Mouse (Mus musculus): ENCODE results near the gene Rpl18.

The Rpl18 gene

DNA sequence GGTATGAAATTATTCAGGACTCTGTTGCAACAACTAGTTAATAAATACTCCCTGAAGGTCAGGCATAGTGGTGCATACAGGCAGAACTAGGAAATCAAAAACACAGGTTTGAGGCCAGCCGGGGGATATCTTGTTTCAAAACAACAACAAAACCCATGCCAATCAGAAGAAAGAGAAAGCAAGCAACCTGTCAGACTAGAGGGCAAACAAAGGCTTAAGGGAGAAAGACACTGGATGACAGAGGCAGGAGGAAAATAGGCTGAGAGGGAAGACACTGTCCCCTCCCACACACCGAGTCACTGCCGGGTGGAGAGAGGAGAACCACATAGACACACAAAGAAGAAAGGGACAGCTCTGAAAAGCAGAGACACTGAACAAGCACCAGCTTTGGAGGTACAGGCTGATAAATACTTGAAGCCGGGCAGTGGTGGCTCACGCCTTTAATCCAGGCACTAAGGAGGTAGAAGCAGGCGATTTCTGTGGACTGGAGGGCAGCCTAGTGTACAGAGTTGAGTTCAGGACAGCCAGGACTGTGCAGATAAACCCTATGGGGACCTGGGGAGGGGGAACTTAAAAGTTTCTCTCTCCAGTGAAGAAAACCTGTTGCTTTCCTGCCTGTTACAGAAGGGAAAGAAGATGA, 1.3 kb upstream of the Rpl18 start:
- no peak for DNase-seq (ENCODE audit: low read depth, low spot score)

DNA sequence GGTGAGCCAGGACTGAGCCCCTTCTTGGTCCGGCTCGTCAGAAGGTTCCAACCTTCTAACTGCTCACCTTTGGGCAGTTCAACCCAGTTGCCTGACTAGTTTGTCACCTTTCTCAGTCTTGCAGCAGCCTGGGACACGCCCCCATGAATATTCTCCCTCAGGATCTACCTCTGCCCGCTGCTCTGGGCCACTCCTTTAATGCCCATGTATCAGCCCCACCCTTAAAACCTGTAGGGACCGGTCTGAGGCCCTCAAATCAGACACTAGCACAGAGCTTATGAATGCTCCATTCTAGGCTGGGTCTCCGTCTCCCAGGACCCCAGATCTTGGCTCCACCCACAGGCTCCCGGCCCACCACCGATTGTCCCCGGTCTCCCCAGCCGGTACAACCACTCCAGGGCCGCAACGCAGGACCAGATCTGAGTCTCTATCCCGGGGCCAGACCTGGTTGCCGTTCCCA, 597 bp upstream of the Rpl18 start:
- no peak for DNase-seq (ENCODE audit: low read depth, low spot score)

DNA sequence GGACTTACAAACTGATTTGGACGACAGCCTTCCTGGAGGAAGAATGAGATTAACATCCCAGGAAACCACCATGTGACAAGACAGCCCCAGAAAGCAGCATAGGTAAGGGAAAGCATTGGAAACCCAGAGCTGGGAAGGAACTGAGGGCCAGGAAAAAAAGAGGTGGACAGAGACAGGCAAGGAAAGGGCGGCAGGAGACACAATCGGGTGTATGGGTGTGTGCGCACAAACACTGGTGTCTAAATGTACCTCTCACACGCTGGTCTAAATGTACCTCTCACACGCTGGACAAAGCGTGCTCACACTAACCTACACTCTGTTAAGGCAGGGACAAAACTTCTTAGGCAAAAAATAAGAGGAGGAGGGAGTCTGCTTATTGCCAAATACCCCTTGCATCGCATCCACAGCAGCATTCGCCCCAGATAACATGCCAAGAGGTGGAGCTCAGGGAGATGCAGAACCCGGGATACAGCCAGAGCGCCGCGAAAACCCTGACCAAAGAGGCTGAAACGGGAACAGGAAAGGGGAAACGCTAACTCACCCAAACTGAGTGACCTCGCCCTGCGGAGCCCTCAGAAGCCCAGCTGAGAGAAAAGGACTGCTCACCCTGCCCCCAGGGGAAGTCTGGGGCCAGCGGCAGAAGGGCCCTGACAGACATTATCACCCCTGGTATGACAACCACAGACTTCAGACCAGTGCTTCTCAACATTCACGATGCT, 643 bp downstream of the Rpl18 start:
- DNase-seq (ENCODE audit: low read depth, low spot score) = no peak

DNA sequence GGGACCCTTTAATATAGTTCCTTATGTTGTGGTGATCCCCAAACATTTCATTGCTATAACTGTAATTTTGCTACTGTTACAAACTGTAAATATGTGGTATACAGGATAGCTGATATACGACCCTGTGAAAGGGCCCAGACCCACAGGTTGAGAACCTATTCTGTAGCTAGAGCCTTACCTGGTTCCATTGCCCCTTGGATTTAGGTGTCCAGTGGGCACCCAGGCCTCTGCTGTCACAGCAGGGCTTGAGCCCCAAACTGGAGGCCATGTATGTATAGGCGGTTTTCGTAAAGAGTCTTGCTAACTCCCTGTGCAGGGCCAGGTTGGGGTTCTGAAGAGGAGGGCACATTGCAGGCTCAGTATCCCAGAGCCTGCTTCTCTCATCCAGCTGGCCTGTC, 1.2 kb downstream of the Rpl18 start:
- DNase-seq (ENCODE audit: low read depth, low spot score) = no peak

DNA sequence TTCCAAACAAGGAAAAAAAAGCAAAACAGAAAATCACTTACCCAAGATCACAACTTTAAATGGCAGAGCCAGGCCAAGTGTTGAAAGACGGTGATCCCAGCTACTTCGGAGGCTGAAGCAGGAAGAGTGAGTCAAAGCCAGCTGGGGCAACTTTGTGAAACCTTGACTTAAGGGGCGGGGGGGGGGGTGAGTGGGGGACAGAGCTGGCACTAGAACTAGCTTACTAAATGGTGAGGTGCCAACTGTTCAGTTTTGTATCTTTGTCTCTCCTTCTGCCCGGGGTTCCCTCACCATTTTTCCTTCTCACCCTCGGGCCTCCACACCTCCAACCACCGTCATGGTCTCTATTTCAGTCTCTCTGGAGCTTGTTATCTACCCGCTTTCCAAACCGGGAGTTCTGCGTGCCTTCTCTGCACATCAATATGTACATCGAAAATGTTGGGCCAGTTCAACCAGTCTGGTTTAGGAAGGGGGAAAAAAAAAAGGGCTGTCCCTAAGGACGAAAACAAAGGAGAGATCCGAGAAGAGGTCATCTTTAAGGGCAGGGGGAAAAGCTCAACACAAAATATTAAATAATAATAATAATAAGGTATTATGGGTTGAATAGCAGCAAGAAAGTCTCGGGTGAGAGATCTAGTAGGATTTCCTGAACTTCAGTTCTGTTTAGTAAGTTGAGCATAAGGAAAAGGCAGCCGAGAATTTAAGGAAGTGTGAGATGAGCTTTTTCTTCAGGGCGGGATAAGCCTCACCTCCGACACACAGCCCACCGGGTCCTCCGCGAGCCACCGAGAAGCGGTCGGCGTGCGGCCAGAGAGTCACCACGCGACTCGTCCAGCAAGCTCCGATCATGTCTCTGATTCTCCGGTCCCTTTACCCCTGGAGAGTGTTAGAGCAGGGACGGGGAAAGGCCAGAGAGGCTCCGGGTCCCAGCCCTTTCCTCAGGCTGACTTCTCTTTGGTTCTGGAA, 2.0 kb downstream of the Rpl18 start:
- no peak for DNase-seq (ENCODE audit: low read depth, low spot score)

DNA sequence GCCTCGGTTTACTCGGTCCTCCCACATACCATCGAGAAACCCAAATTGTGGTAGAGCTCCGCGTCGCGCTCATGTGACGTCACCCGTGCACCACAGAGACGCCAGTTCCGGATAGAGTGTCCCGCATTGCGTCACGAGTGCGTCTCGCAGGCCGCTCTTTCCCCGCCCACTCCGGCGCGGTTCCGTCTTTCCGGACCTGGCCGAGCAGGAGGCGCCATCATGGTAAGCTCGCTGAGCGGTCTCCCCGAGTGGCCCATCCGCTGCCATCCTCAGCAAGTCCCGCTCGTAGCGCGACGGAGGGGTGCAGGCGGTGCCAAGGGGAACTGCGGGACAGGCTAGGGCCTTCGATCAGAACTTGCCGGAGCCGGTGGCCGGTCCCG, 2.7 kb downstream of the Rpl18 start, which contains the start of gene Sphk2:
TSS of gene Sphk2 (minus strand) at position 85 of the 380 bp plus-strand sequence.
- peak; percentile 99 for DNase-seq (ENCODE audit: low read depth, low spot score)

DNA sequence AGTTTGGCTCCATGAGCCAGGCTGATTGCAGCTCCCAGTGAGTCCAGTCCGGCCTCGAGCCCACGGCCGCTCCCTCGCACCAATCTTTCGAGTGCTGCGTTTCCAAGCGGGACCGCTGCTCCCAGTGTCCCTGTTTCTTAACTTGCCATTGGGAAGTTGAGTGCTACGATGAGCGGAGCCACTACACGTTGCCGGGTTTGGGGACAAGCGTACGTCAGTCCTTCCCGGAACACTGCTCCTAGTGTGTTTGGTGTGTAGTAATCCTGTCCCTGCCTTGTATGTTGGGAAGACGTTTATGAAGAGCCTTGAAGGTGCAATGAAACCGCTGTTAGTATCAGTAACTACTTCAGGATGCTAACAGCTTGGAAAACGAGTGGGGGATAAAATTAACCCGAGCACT, 3.1 kb downstream of the Rpl18 start:
- DNase-seq (ENCODE audit: low read depth, low spot score) = no peak

- no peak for DNase-seq (ENCODE audit: low read depth, low spot score)
Measured at GRCm38 (mm10) chr7:45719180-45719579, 3.9 kb downstream of the Rpl18 start.

GRCm38 (mm10) chr7:45719738-45720412, 4.6 kb downstream of the Rpl18 start:
- no peak for DNase-seq (ENCODE audit: low read depth, low spot score)

DNA sequence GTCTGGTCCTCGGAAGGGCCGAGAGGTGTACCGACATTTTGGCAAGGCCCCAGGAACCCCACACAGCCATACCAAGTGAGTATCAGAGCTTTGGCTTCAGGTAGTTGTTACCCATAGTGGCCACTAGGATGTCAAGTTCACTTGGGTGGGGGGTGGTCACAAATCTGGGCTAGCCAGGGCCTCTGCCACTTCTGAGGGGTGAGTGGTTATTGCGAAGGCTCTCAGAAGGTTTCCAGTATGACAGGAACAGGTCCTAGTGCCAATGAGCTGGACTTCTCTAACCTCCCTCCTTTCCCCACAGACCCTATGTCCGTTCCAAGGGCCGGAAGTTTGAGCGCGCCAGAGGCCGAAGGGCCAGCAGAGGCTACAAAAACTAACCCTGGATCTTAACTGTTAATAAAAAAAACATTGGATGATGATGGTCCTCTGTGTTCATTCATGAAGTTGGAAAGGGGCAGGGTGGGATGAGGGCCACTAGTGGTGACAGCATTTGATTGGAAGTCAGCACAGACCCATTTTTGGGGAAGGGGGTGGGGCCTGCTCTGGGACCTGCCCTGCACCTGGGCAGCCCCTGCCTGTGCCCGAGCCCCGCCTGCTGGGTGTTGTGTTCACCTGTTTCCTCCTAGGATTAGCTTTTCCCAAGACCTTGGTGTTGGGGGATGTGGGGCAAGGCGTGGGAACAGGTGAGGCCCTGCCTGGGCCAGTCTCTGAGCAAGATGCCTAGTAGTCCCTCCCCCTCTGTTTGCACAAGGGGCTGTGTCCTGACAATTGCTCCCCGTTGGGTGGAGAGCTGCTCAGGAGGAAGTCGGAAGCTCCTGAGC, 5.4 kb downstream of the Rpl18 start, which contains the start of gene Fam83e:
TSS of gene Fam83e (plus strand) at position 800 of the 821 bp plus-strand sequence.
- DNase-seq (ENCODE audit: low read depth, low spot score) = no peak

DNA sequence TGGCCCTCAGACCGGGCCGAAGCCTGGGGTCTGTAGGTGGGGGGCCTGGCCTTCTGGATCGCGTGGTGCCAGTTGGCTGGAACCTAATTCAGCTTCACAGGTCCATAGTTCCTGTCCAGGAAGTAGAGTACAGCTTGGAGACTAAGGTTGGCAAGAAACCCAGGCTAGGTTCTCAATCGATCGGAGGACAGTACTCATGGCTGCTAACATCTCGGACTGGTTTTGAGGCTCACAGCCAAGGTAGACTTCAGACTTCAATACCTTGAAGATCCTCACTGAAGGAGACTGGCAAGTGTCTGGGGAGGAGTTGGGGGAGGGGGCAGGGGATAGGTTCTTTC, 5.9 kb downstream of the Rpl18 start:
- DNase-seq (ENCODE audit: low read depth, low spot score) = no peak

GRCm38 (mm10) chr7:45721642-45722347, 6.5 kb downstream of the Rpl18 start:
- no peak for DNase-seq (ENCODE audit: low read depth, low spot score)

GRCm38 (mm10) chr7:45722348-45722713, 7.1 kb downstream of the Rpl18 start:
- DNase-seq (ENCODE audit: low read depth, low spot score) = no peak

DNA sequence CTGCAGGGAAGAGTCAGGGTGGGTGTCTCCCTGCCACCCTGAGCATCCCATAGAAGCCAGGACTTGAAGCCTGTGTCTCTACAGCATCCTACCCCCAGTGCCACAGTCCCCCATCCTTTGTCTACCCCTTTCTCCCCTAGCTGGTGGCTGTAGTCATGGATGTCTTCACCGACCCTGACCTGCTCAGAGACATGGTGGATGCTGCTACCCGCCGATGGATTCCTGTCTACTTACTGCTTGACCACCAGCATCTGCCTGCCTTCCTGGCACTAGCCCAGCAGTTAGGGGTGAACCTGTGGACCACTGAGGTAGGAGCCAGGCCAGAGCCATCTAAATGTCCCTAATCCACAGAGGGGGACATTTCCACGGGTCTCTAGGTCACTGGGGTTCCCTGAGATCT, 8.0 kb downstream of the Rpl18 start:
- DNase-seq (ENCODE audit: low read depth, low spot score) = no peak

DNA sequence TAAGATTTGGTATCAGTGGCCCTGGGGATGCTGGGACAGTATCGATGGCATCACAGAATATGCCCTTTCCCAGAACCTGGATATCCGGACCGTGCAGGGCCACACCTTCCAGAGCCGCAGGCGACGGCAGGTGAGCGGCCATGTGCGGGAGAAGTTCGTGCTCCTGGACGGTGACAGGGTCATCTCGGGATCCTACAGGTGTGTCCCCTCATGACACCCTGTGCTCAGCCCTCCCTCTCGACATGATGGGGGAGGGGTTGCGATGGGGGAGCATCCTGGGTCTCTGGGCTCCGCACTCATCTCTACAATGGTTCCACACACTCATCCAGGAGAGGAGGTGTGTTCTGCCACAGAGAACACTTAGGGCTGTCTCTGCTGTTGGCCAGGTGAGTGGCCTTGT, 8.5 kb downstream of the Rpl18 start:
- no peak for DNase-seq (ENCODE audit: low read depth, low spot score)

- DNase-seq (ENCODE audit: low read depth, low spot score) = no peak
Measured at GRCm38 (mm10) chr7:45725151-45725550, 9.9 kb downstream of the Rpl18 start.

- DNase-seq (ENCODE audit: low read depth, low spot score) = no peak
Measured at GRCm38 (mm10) chr7:45725713-45726112, 10.5 kb downstream of the Rpl18 start, which contains the start of gene Spaca4. TSS of gene Spaca4 (minus strand) at chr7:45725813.

DNA sequence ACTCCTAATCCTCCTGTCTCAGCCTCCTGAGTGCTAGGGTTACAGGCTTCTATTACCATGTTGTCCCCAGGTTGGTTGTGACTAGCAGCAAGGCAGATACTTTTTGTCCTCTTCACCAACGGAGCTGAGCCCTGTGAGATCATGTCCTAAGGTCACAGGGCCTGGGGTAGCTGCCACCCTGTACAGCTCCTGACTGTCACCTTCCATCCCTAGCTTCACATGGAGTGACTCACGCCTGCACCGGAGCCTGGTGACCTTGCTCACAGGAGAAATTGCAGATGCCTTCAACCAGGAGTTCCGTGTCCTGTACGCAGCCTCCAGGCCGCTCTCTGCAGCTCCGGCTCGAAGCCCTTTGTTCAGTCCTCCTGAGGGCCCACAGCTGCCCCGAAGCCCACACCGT, 11.2 kb downstream of the Rpl18 start:
- no peak for DNase-seq (ENCODE audit: low read depth, low spot score)

DNA sequence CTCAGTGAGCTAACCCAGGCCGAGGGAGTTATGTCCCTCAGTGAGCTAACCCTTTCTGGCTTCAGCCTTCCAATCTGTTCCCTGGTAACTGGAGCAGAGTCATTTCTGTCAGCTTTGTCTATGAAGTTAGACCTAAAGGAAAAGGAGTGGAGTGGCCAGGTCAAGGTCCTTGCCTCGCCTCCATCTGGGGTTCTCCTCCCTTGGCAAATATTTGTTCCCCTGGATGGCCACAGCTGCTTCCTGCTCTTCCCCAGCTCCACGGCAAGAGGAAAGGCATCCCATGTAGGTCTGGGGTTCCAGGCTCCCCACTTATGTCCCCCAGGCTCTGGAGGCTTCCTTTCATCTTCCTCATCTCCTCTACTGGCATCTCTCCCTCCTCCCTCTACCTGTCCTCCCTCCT, 12.4 kb downstream of the Rpl18 start:
- no peak for DNase-seq (ENCODE audit: low read depth, low spot score)

All from skeletal muscle tissue, adult 2 months (tissue).